Mouse (Mus musculus) ES-E14 (cell line): Measurements from ENCODE around the gene Arap1.

Experiments
- CHD2 ChIP-seq: IDR thresholded peaks from 2 replicates; pipeline ENCODE4 v1.6.1; 2014; ENCODE audit warnings: mild to moderate bottlenecking, low read depth, low read length, inconsistent platforms
- HCFC1 ChIP-seq: IDR thresholded peaks from 2 replicates; pipeline ENCODE4 v1.6.1; 2012; ENCODE audit warnings: low read length, inconsistent platforms, borderline replicate concordance; ENCODE audit not compliant: insufficient read depth
- MAFK ChIP-seq: IDR thresholded peaks from 2 replicates; pipeline ENCODE4 v1.6.1; 2014; ENCODE audit warnings: mild to moderate bottlenecking, low read depth, low read length, inconsistent platforms; ENCODE audit not compliant: insufficient read depth
- ZNF384 ChIP-seq: IDR thresholded peaks from 2 replicates; pipeline ENCODE4 v1.6.1; 2012; ENCODE audit warnings: low read depth, low read length, inconsistent platforms

GRCm38 (mm10) chr7:101414661-101415511 is 67.0 kb downstream of the Arap1 start:
- TF ChIP-seq MAFK (no peak), HCFC1 (no peak), CHD2 (no peak), ZNF384 (no peak)
